ENCODE assay signal across 22 mouse cellular contexts in the genomic region with DNA sequence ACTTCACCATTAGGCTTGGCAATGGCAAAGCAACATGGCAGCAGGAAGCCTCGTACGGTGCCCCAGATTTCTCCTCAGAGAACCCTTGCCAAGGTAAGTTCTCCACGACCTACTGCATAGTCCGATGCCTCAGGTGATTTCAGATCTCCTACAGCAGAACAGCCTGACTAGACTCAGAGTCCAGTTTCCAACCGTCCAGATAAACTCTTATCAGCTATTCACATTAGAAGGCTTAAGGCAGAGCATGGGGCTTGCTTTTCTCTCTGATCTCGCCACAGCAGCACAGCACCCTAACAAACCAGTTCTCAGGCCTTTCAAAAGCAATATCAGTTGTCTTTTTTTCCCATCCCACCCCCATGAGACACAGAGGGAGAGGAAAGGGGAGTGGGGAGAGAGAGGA.
"Had no signal": no experiment of that assay in that cellular context is flagged by ENCODE, and none has a peak within 500 bp of the region (broad histone marks: within the 10 kb centered on the region; RNA-seq: fewer than 3 reads in every experiment).

No protein-coding gene starts in this region.

- H3K9me3 ChIP-seq: liver, embryonic 15.5 days; midbrain, embryonic 10.5 days; midbrain, embryonic 13.5 days had no signal

- H3K4me1 ChIP-seq: midbrain, embryonic 10.5 days; midbrain, embryonic 13.5 days; neural tube, embryonic 13.5 days had no signal

- ATAC-seq: hindbrain, postnatal 0 days; inflammation-experienced regulatory T-cells, adult 6 months; midbrain, embryonic 13.5 days; midbrain, embryonic 16.5 days had no signal

- H3K9ac ChIP-seq: hindbrain, embryonic 14.5 days; liver, embryonic 15.5 days; midbrain, embryonic 13.5 days; neural tube, embryonic 13.5 days had no signal

- H3K27me3 ChIP-seq: liver, embryonic 15.5 days; midbrain, embryonic 13.5 days; neural tube, embryonic 13.5 days had no signal

- H3K4me2 ChIP-seq: hindbrain, embryonic 14.5 days; liver, embryonic 15.5 days; midbrain, embryonic 13.5 days; neural tube, embryonic 13.5 days had no signal

- H3K4me3 ChIP-seq: layer of hippocampus, adult 2 months; left cerebral cortex, adult 2 months; liver, embryonic 15.5 days; midbrain, embryonic 10.5 days; midbrain, embryonic 13.5 days; myocyte; neural tube, embryonic 13.5 days had no signal

- H3K36me3 ChIP-seq: liver, embryonic 15.5 days; midbrain, embryonic 10.5 days; midbrain, embryonic 13.5 days; neural tube, embryonic 13.5 days had no signal

- H3K27ac ChIP-seq: hindbrain, embryonic 14.5 days; hindbrain, postnatal 0 days; layer of hippocampus, adult 2 months; left cerebral cortex, adult 2 months; liver, embryonic 15.5 days; midbrain, embryonic 10.5 days; midbrain, embryonic 13.5 days; neural tube, embryonic 13.5 days had no signal

- DNase-seq: kidney, adult 18-20 months; kidney, adult 9 months; kidney, postnatal 14 days; layer of hippocampus, adult 9-11 months; lung, adult 2 months; lung, postnatal 14 days; lung, postnatal 4 days; retina, postnatal 1 day; right cerebral cortex, postnatal 25 days; spleen, adult 18-20 months; thymus, postnatal 4 days had no signal
